Mouse (Mus musculus) neural tube, embryonic 11.5 days (tissue): Measurements from ENCODE around the gene Ndufb6. TPM values are rescaled to one million over a fixed set of nuclear protein-coding genes. Genes with fewer than 3 reads are reported as not detected.

Experiments used
- ATAC-seq: fragments of 200-750 bp; cut with Nextera tagmentation; 2 replicates; pipeline ENCODE4 v1.8.0; 2017; ENCODE audit warnings: moderate number of reproducible peaks, mild to moderate bottlenecking, moderate TSS enrichment, moderate library complexity; ENCODE audit not compliant: insufficient read depth, low FRiP score, low TSS enrichment
- DNase-seq: peaks from one replicate; pipeline ENCODE4 v3.0.0-alpha.2; 2015; ENCODE audit warnings: low spot score
- H3K27ac ChIP-seq: fragments of 300-500 bp; sonication (generic); 2 replicates; pipeline ENCODE4 v1.5.1; 2014; ENCODE audit warnings: low read depth, mild to moderate bottlenecking, low read length
- H3K27me3 ChIP-seq: fragments of 300-500 bp; sonication (generic); 2 replicates; pipeline ENCODE4 v1.6.1; 2014; ENCODE audit warnings: mild to moderate bottlenecking, low read length, mixed read lengths; ENCODE audit not compliant: control insufficient read depth, insufficient read depth
- H3K36me3 ChIP-seq: fragments of 300-500 bp; sonication (generic); 2 replicates; pipeline ENCODE4 v1.6.1; 2014; ENCODE audit warnings: mild to moderate bottlenecking, low read length, moderate library complexity, mixed read lengths; ENCODE audit not compliant: control insufficient read depth, insufficient read depth
- H3K4me1 ChIP-seq: fragments of 300-500 bp; sonication (generic); 2 replicates; pipeline ENCODE4 v1.6.1; 2014; ENCODE audit warnings: low read length, mixed read lengths; ENCODE audit not compliant: control insufficient read depth, insufficient read depth
- H3K4me2 ChIP-seq: fragments of 300-500 bp; sonication (generic); 2 replicates; pipeline ENCODE4 v1.6.1; 2014; ENCODE audit warnings: low read depth, mild to moderate bottlenecking, moderate library complexity
- H3K4me3 ChIP-seq: fragments of 300-500 bp; sonication (generic); 2 replicates; pipeline ENCODE4 v1.5.1; 2014; ENCODE audit warnings: low read depth, low read length
- H3K9ac ChIP-seq: fragments of 300-500 bp; sonication (generic); 2 replicates; pipeline ENCODE4 v1.6.1; 2014; ENCODE audit warnings: mild to moderate bottlenecking, low read length
- H3K9me3 ChIP-seq: fragments of 300-500 bp; sonication (generic); 2 replicates; pipeline ENCODE4 v1.6.1; 2016; ENCODE audit warnings: low read length; ENCODE audit not compliant: control insufficient read depth
- WGBS: fragments of 180-500 bp; shearing (Covaris S2); extraction: QIAGEN DNeasy Blood & Tissue Kit; methylation state at CpG from one replicate; pipeline ENCODE4 v1.1.7; 2014; 5-methylcytosine and 5-hydroxymethylcytosine counted together
- polyA plus RNA-seq: library from polyadenylated mRNA; unstranded; fragments of >200 nt; fragmentation: Nextera tagmentation; extraction: Ambion mirVana; gene quantifications from 2 replicates; pipeline ENCODE4 v1.2.1, GENCODE M21; 2014

The Ndufb6 gene
- polyA plus RNA-seq, 1 experiment from 2014 or later: 274 TPM

GRCm38 (mm10) chr4:40268835-40269234, 10.4 kb downstream of the Ndufb6 start:
- DNase-seq (no peak), ATAC-seq (no peak; the same call in 1 of the 2 replicates)
- Histone ChIP-seq H3K4me3 (peak overlapping the region; percentile 85), H3K27me3 (no peaks in the 10 kb centered on the region), H3K4me1 (peaks cover 6% of the 10 kb centered on the region; the same call in 1 of the 2 replicates), H3K36me3 (no peaks in the 10 kb centered on the region), H3K27ac (peak overlapping the region; percentile 89), H3K9me3 (no peaks in the 10 kb centered on the region), H3K4me2 (peak overlapping the region; percentile 83), H3K9ac (peak overlapping the region; percentile 85)
- WGBS: under 1% methylated on average over 16 of the region's 16 CpGs

GRCm38 (mm10) chr4:40268204-40268813, 10.9 kb downstream of the Ndufb6 start:
- H3K27ac ChIP-seq: peak overlapping the region; percentile 89
- WGBS: 0% methylated on average over 42 of the region's 50 CpGs
- H3K4me1 ChIP-seq: peaks cover 6% of the 10 kb centered on the region; the same call in 1 of the 2 replicates
- peak overlapping the region; percentile 83 for H3K4me2 ChIP-seq
- H3K9me3 ChIP-seq: no peaks in the 10 kb centered on the region
- no peaks in the 10 kb centered on the region for H3K36me3 ChIP-seq
- DNase-seq (peak; percentile 96), ATAC-seq (peak; percentile 77)
- no peaks in the 10 kb centered on the region for H3K27me3 ChIP-seq
- H3K4me3 ChIP-seq: peak overlapping the region; percentile 85
- H3K9ac ChIP-seq: peak overlapping the region; percentile 85

- DNase-seq: no peak
- H3K27ac ChIP-seq: peak overlapping the region; percentile 73; the same call in 1 of the 2 replicates
Observed at GRCm38 (mm10) chr4:40267681-40268080, 11.5 kb downstream of the Ndufb6 start.

GRCm38 (mm10) chr4:40264321-40264720, 14.9 kb downstream of the Ndufb6 start:
- H3K27ac ChIP-seq: no peak overlapping the region
- H3K4me3 ChIP-seq: no peak overlapping the region
- peaks cover 6% of the 10 kb centered on the region; the same call in 1 of the 2 replicates for H3K4me1 ChIP-seq
- DNase-seq (no peak), ATAC-seq (no peak)
- peaks cover 21% of the 10 kb centered on the region for H3K36me3 ChIP-seq
- H3K9me3 ChIP-seq: no peaks in the 10 kb centered on the region
- no peaks in the 10 kb centered on the region for H3K27me3 ChIP-seq
- no peak overlapping the region for H3K9ac ChIP-seq
- 85% methylated on average over 1 of the region's 1 CpGs for WGBS
- H3K4me2 ChIP-seq: no peak overlapping the region

More at GRCm38 (mm10) chr4:40267681-40268080, 11.5 kb downstream of the Ndufb6 start:
- H3K4me2 ChIP-seq: peak overlapping the region; percentile 83
- peak overlapping the region; percentile 85 for H3K4me3 ChIP-seq
- no peaks in the 10 kb centered on the region for H3K9me3 ChIP-seq
- H3K36me3 ChIP-seq: no peaks in the 10 kb centered on the region
- no peaks in the 10 kb centered on the region for H3K27me3 ChIP-seq
- no peak for ATAC-seq
- 70% methylated on average over 7 of the region's 7 CpGs for WGBS
- H3K4me1 ChIP-seq: peaks cover 6% of the 10 kb centered on the region; the same call in 1 of the 2 replicates
- H3K9ac ChIP-seq: peak overlapping the region; percentile 85

- DNase-seq (no peak), ATAC-seq (no peak)
- 86% methylated on average over 8 of the region's 8 CpGs for WGBS
- H3K9ac ChIP-seq: no peak overlapping the region
- no peaks in the 10 kb centered on the region for H3K27me3 ChIP-seq
- H3K4me1 ChIP-seq: no peaks in the 10 kb centered on the region
- no peak overlapping the region for H3K4me2 ChIP-seq
- H3K36me3 ChIP-seq: peaks cover 2% of the 10 kb centered on the region; the same call in 1 of the 2 replicates
- H3K9me3 ChIP-seq: no peaks in the 10 kb centered on the region
- H3K27ac ChIP-seq: no peak overlapping the region
- H3K4me3 ChIP-seq: no peak overlapping the region
Observed at GRCm38 (mm10) chr4:40254385-40255103, 24.7 kb downstream of the Ndufb6 start.

GRCm38 (mm10) chr4:40253766-40254165, 25.5 kb downstream of the Ndufb6 start:
- H3K9ac ChIP-seq: no peak overlapping the region
- no peak overlapping the region for H3K4me2 ChIP-seq
- no peaks in the 10 kb centered on the region for H3K9me3 ChIP-seq
- ATAC-seq (no peak), DNase-seq (no peak)
- WGBS: 88% methylated on average over 2 of the region's 2 CpGs
- no peak overlapping the region for H3K27ac ChIP-seq
- no peaks in the 10 kb centered on the region for H3K36me3 ChIP-seq
- H3K4me3 ChIP-seq: no peak overlapping the region
- H3K27me3 ChIP-seq: no peaks in the 10 kb centered on the region
- no peaks in the 10 kb centered on the region for H3K4me1 ChIP-seq

- DNase-seq (no peak), ATAC-seq (no peak)
- Histone ChIP-seq H3K9ac (no peak overlapping the region), H3K4me3 (no peak overlapping the region), H3K36me3 (no peaks in the 10 kb centered on the region), H3K4me2 (no peak overlapping the region), H3K9me3 (no peaks in the 10 kb centered on the region), H3K4me1 (no peaks in the 10 kb centered on the region), H3K27ac (no peak overlapping the region), H3K27me3 (no peaks in the 10 kb centered on the region)
- WGBS: 96% methylated on average over 5 of the region's 5 CpGs
Observed at GRCm38 (mm10) chr4:40250984-40251383, 28.2 kb downstream of the Ndufb6 start.

- WGBS: 84% methylated on average over 8 of the region's 8 CpGs
- Histone ChIP-seq H3K4me3 (no peak overlapping the region), H3K36me3 (no peaks in the 10 kb centered on the region), H3K9me3 (no peaks in the 10 kb centered on the region), H3K4me2 (no peak overlapping the region), H3K4me1 (no peaks in the 10 kb centered on the region), H3K27ac (no peak overlapping the region), H3K9ac (no peak overlapping the region), H3K27me3 (no peaks in the 10 kb centered on the region)
- DNase-seq (no peak), ATAC-seq (no peak)
Observed at GRCm38 (mm10) chr4:40244035-40244434, 35.2 kb downstream of the Ndufb6 start.
